Mouse (Mus musculus) kidney, adult 2 months (tissue): ENCODE measurements around the gene Fabp6.

ENCODE experiments used
- CTCF ChIP-seq: fragments of 200-500 bp; conservative IDR thresholded peaks from 2 replicates; pipeline ENCODE4 v1.5.1; 2011; ENCODE audit warnings: low read depth, mild to moderate bottlenecking, control low read depth, low read length, moderate library complexity, mixed read lengths; ENCODE audit not compliant: insufficient read depth, insufficient read length
- POLR2A ChIP-seq: fragments of 200-500 bp; IDR thresholded peaks from one replicate; pipeline ENCODE4 v1.6.1; 2011; ENCODE audit warnings: low read depth, low read length, control low read depth

DNA sequence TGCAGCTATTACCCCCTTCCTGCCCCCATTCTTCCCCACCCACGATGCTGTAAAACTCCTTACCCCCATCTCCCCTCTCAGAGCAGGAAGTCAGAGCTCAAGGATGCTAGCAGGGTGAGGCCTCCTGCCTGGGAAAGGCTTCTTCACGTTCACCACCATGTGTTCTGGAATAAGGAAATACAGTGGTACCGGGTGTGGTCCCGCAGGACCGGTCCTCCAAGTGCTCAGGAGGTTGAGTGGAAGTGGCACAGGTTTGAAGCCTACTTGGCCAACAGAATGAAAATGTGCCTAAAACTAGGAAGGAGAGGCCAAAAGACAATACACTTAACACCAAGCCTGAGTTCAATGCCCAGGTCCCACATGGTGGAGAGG lies 9.3 kb upstream of the Fabp6 start:
- TF ChIP-seq POLR2A (no peak), CTCF (no peak)
